Mouse (Mus musculus) forebrain, embryonic 13.5 days (tissue): ENCODE measurements around the gene 2310039H08Rik. TPM values are rescaled to one million over a fixed set of nuclear protein-coding genes. Genes with fewer than 3 reads are reported as not detected.
"Not testable (repeated sequence)": the region's sequence is repeated elsewhere in the genome, so short reads cannot be mapped to it uniquely, and the experiment has no call there.

ENCODE experiments used
- ATAC-seq: fragments of 200-750 bp; cut with Nextera tagmentation; 2 replicates; pipeline ENCODE4 v1.8.0; 2017
- H3K27ac ChIP-seq: fragments of 300-500 bp; sonication (generic); 2 replicates; pipeline ENCODE4 v1.5.1; 2015; ENCODE audit warnings: inconsistent platforms, mild to moderate bottlenecking, moderate library complexity
- H3K27me3 ChIP-seq: fragments of 300-500 bp; sonication (generic); 2 replicates; pipeline ENCODE4 v1.6.1; 2015; ENCODE audit warnings: mild to moderate bottlenecking, inconsistent platforms
- H3K36me3 ChIP-seq: fragments of 300-500 bp; sonication (generic); 2 replicates; pipeline ENCODE4 v1.6.1; 2015; ENCODE audit warnings: mild to moderate bottlenecking, inconsistent platforms; ENCODE audit not compliant: poor library complexity, severe bottlenecking
- H3K4me1 ChIP-seq: fragments of 300-500 bp; sonication (generic); 2 replicates; pipeline ENCODE4 v1.6.1; 2015; ENCODE audit warnings: inconsistent platforms
- H3K4me2 ChIP-seq: fragments of 300-500 bp; sonication (generic); 2 replicates; pipeline ENCODE4 v1.6.1; 2015; ENCODE audit warnings: inconsistent platforms, mild to moderate bottlenecking, moderate library complexity
- H3K4me3 ChIP-seq: fragments of 300-500 bp; sonication (generic); 2 replicates; pipeline ENCODE4 v1.5.1; 2015; ENCODE audit warnings: mild to moderate bottlenecking, inconsistent platforms
- H3K9ac ChIP-seq: fragments of 300-500 bp; sonication (generic); 2 replicates; pipeline ENCODE4 v1.6.1; 2015; ENCODE audit warnings: mild to moderate bottlenecking, inconsistent platforms
- H3K9me3 ChIP-seq: fragments of 300-500 bp; sonication (generic); replicated peaks from 2 replicates; pipeline ENCODE4 v1.6.1; 2016; ENCODE audit warnings: inconsistent platforms
- WGBS: fragments of 180-500 bp; shearing (Covaris S2); methylation state at CpG from one replicate; pipeline ENCODE4 v1.1.7; 2015; 5-methylcytosine and 5-hydroxymethylcytosine counted together
- polyA plus RNA-seq: library from polyadenylated mRNA; unstranded; fragments of >200 nt; fragmentation: Nextera tagmentation; extraction: Ambion mirVana; gene quantifications from 2 replicates; pipeline ENCODE4 v1.2.1, GENCODE M21; 2015

Gene 2310039H08Rik
- polyA plus RNA-seq, 1 experiment from 2014 or later, result 69.0 TPM

DNA sequence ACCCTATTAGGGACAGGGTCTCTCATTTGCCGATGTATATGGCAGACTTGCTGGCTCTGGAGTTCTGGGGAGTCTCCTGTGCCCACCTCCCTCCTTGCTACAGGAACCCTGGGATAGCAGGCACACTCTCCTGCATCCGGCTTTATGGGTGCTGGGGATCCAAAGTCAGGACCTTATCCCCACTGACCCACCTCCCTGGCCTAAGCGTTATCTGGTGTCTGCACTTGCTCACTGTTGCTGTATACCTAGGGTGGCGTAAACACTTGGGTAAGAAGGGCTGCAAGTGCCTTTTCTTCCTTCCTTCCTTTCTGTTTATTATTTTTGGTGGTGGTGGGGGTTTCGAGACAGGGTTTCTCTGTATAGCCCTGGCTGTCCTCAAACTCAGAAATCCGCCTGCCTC lies 31.1 kb upstream of the 2310039H08Rik start:
- Histone ChIP-seq H3K27ac (no peak overlapping the region), H3K4me3 (no peak overlapping the region), H3K9ac (no peak overlapping the region), H3K4me2 (no peak overlapping the region), H3K27me3 (no peaks in the 10 kb centered on the region), H3K4me1 (no peaks in the 10 kb centered on the region), H3K9me3 (no peaks in the 10 kb centered on the region), H3K36me3 (peaks cover 58% of the 10 kb centered on the region)
- 89% methylated on average over 6 of the region's 6 CpGs for WGBS
- no peak for ATAC-seq

DNA sequence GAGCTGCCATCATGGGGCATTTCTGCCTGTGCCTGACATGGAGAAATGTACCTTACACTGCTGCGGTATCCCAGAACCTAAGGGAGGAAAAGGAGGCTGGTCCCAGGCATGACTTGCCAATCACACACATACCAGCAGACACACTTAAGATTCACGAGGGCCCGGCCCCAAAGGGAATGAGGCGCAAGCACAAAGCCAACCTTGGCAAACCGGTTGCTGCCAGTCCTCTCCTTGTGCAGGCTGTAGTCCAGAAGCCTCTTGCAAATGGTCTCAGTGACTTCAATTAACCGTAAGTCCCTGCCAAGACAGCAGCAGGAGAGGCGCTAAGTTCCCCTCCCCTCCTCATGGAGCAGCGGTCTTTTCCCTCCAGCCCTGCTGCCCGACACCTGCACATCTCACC lies 29.4 kb upstream of the 2310039H08Rik start:
- Histone ChIP-seq H3K9ac (no peak overlapping the region), H3K4me3 (no peak overlapping the region), H3K27ac (no peak overlapping the region), H3K4me1 (no peaks in the 10 kb centered on the region), H3K36me3 (peaks cover 61% of the 10 kb centered on the region), H3K9me3 (no peaks in the 10 kb centered on the region), H3K4me2 (no peak overlapping the region), H3K27me3 (no peaks in the 10 kb centered on the region)
- no peak for ATAC-seq
- WGBS, result 90% methylated on average over 9 of the region's 9 CpGs

DNA sequence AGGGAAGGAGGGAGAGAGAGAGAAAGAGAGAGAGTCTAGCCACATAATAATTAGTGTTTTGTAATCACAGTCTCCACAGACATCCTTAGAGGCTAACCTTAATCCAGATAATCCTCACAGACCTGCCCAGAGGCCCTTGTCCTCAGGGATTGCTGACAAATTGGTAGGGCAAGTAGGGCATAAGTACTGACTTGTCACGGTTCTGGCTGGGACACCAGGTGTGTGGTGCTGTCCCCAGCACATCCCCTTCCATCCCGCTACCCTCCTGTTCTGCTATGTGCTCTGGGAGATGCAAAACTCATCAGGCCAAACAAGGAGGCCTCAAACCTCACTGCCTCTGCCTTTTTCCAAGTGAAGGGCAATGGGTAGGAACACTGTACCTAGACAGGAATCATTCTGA lies 26.9 kb upstream of the 2310039H08Rik start:
- Histone ChIP-seq H3K36me3 (peaks cover 56% of the 10 kb centered on the region), H3K9ac (no peak overlapping the region), H3K4me2 (no peak overlapping the region), H3K4me3 (no peak overlapping the region), H3K27me3 (no peaks in the 10 kb centered on the region), H3K4me1 (peaks cover 4% of the 10 kb centered on the region), H3K9me3 (no peaks in the 10 kb centered on the region), H3K27ac (no peak overlapping the region)
- WGBS, result 86% methylated on average over 2 of the region's 2 CpGs
- ATAC-seq, result no peak

DNA sequence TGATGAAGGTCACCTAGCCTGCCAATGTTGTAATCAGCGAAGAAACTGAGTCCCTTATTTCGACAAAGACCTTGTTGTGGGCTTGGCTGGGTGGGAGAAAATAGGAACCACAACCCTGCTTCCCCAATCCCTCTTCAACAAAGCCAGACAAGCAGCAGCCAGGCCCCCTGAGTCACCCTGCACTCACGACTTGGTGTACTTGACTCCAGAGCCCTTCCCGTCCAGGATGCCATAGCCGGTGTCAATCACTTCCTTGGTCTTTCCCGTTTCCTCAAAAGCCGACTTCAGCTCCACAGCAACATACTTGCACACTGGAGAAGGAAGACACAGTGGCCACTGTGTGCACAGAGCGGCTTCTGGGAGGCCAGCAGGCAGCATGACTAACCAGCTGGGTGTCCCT lies 25.2 kb upstream of the 2310039H08Rik start:
- ATAC-seq, result no peak

DNA sequence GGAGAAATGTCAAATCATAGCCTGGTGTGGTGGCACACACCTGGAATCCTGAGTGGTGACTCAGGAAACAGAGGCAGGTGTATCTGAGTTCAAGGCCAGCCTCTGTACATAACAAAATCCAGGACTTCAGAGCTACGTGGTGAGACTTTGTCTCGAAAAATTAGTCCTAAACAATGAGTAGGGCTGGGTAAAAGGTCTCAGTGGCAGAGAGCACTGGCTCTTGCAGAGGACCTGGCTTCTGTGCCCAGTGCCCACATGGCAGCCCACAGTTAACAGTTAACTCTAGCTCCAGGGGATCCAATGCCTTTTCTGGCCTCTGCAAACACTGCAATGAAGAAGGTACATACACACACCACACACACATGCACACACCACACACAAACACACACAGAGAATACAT lies 24.6 kb upstream of the 2310039H08Rik start:
- Histone ChIP-seq H3K36me3 (peaks cover 41% of the 10 kb centered on the region), H3K9ac (no peak overlapping the region), H3K4me3 (no peak overlapping the region), H3K27ac (no peak overlapping the region), H3K4me1 (peaks cover 20% of the 10 kb centered on the region), H3K27me3 (no peaks in the 10 kb centered on the region), H3K9me3 (no peaks in the 10 kb centered on the region), H3K4me2 (no peak overlapping the region)
- no peak for ATAC-seq
- 98% methylated on average over 2 of the region's 2 CpGs for WGBS

More for the DNA sequence above, 25.2 kb upstream of the 2310039H08Rik start:
- peaks cover 15% of the 10 kb centered on the region for H3K4me1 ChIP-seq
- no peaks in the 10 kb centered on the region for H3K9me3 ChIP-seq
- no peaks in the 10 kb centered on the region for H3K27me3 ChIP-seq
- H3K4me2 ChIP-seq, result no peak overlapping the region
- 90% methylated on average over 8 of the region's 8 CpGs for WGBS
- peaks cover 46% of the 10 kb centered on the region for H3K36me3 ChIP-seq
- no peak overlapping the region for H3K9ac ChIP-seq
- no peak overlapping the region for H3K4me3 ChIP-seq
- H3K27ac ChIP-seq, result no peak overlapping the region

DNA sequence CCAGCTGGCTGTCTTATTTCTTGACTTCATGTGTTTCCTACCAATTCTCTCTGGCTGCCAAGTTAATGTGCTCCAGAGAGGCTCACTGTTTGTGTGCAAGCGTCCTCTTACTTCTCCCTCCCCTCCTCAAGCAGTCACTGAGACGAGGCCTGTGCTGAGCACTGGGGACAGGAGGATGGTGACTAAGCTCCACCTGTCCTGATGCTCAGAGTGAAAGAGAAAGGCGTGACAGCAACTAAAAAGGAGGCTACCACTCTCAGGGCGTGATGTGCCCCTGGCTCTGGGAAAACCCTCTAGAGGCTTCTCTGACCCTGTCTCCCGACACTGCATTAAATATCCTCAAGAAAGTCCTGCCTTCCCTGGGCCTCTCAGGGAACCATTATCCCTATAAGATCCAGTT lies 23.2 kb upstream of the 2310039H08Rik start:
- H3K4me3 ChIP-seq, result no peak overlapping the region
- H3K27me3 ChIP-seq, result no peaks in the 10 kb centered on the region
- ATAC-seq, result no peak
- H3K9ac ChIP-seq, result no peak overlapping the region
- peaks cover 20% of the 10 kb centered on the region for H3K4me1 ChIP-seq
- no peak overlapping the region for H3K27ac ChIP-seq
- 95% methylated on average over 5 of the region's 5 CpGs for WGBS
- no peaks in the 10 kb centered on the region for H3K9me3 ChIP-seq
- no peak overlapping the region for H3K4me2 ChIP-seq
- peaks cover 27% of the 10 kb centered on the region for H3K36me3 ChIP-seq

DNA sequence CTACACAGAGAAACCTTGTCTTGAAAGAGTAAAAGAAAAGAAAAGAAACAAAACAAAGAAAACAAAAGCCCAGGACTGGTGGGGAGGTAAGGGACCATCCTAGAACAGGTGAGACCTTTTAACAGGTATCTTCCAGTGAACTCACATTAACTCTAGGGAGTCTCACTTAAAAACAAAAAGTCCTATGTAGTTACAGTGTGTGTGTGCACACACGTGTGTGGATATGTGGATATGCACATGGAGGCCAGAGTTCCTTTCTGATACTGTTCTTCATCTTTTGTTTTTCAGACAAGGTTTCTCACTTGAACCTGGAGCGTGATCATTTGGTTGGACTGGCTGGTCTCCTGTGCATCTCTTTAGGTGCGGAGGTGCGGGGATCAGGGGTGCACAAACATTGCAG lies 21.9 kb upstream of the 2310039H08Rik start:
- ATAC-seq, result no peak
- Histone ChIP-seq H3K27me3 (no peaks in the 10 kb centered on the region), H3K27ac (no peak overlapping the region), H3K4me3 (peak overlapping the region; percentile 72), H3K4me2 (peak overlapping the region; percentile 85), H3K9me3 (no peaks in the 10 kb centered on the region), H3K36me3 (peaks cover 23% of the 10 kb centered on the region), H3K4me1 (peaks cover 20% of the 10 kb centered on the region), H3K9ac (peak overlapping the region; percentile 77)
- WGBS, result 98% methylated on average over 4 of the region's 4 CpGs

DNA sequence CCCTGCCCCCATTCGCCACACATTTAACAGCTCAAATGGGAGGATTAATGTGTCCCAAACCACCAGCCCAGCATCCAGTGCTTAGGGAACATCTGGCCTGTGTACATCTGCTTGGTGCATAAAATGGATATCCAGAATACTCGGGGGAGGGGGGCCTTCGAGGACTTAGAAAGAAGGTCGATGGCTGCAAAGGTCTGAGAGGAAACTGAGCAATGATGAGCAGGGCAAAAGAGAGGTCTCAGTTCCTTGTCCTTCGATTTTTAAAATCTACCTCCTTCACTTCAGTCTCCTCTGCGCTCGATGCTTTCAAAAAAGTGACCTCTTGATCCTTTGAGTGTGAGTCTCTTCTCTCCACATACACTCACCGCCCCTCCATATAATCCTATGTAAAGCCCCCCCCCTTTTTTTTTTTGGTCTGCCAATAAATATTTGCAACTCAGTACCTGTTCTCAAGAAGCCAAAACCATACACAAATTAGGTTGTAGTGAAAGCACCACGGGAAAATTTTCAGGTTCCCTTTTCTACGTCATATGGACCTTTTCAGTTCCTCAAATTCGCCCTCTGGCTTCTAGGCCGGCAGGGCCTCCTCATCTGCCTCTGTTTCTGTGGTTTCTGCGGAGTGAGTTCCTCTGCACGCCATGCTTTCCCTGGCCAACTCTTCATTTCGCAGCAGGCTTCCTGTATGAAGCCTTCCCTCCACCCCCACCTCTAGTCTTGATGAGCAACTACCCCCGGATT lies 21.2 kb upstream of the 2310039H08Rik start:
- Histone ChIP-seq H3K9ac (peak overlapping the region; percentile 77), H3K4me3 (peak overlapping the region; percentile 72), H3K4me1 (peaks cover 20% of the 10 kb centered on the region), H3K27ac (peak overlapping the region; percentile 84), H3K36me3 (peaks cover 18% of the 10 kb centered on the region), H3K4me2 (peak overlapping the region; percentile 85), H3K27me3 (no peaks in the 10 kb centered on the region), H3K9me3 (no peaks in the 10 kb centered on the region)
- ATAC-seq, result no peak
- 27% methylated on average over 16 of the region's 16 CpGs for WGBS

DNA sequence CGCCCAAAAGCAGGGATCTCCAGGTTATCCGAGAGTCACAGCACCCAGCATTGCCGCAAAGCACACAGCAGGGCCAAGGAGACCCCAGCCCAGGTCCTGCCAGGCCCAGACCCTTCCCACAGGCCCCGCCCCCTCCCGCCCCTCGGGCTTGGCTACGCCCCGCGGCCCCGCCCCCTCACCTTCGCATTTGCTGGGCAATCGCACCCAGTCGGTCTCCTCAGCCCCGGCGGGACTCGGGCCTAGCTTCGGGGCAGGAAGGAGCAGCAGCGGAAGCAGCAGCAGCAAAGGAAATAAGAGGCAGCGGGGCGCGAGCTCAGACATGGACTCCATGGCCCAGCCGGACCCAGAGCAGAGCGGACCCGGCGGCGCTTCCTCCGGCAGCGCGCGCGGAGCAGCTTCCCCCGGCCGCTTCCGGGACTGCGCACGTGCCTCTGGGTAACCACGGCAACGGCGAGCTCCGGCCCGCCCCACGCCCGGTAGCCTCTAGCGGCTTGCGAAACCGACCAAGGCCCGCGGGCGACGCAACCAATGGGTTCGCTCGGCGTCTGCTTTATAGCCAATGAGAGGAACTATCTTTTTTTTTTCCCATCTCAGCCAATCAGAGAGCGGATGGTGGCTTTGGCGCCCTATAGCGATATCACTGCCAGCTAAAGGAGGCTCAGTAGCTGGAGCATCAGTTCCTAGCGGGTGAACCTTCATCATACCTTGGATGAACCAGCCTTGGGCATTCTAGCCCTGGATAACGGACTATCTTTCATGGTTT lies 20.5 kb upstream of the 2310039H08Rik start, which contains the start of gene Cnpy3:
Gene Cnpy3 (minus strand): TSS at position 421 of the 763 bp plus-strand sequence.
- Histone ChIP-seq H3K4me1 (peaks cover 20% of the 10 kb centered on the region), H3K4me3 (peak within 1 kb of the TSS; percentile 72), H3K9ac (peak within 1 kb of the TSS; percentile 77), H3K4me2 (peak within 1 kb of the TSS; percentile 85), H3K9me3 (no peaks in the 10 kb centered on the region), H3K27ac (peak within 1 kb of the TSS; percentile 84), H3K27me3 (no peaks in the 10 kb centered on the region), H3K36me3 (peaks cover 10% of the 10 kb centered on the region; the same call in 1 of the 2 replicates)
- under 1% methylated on average over 58 of the region's 58 CpGs for WGBS
- ATAC-seq, result peak; percentile 100

DNA sequence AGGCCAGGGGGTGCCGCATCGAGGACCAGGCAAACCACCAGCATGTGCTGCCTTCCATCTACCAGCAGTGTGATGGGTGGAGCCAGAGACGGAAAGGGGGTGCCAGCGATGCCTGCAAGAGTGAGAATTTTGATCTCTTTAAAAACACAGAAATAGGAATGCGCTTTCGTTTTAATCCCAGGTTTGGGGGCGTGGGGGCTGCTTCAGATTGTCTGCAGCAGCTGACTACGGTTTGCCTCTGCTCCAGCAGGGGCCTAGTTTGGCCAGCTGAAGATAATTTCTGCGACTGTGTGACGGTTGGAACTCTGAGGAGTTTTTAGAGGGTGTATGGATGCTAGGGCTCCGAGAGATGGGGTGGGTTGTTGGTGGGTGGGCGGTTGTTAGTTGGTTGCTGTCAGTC lies 13.7 kb upstream of the 2310039H08Rik start:
- no peak overlapping the region for H3K4me2 ChIP-seq
- H3K9me3 ChIP-seq, result no peaks in the 10 kb centered on the region
- no peaks in the 10 kb centered on the region for H3K27me3 ChIP-seq
- H3K27ac ChIP-seq, result no peak overlapping the region
- ATAC-seq, result no peak
- H3K9ac ChIP-seq, result no peak overlapping the region
- no peak overlapping the region for H3K4me3 ChIP-seq
- WGBS, result 87% methylated on average over 12 of the region's 12 CpGs
- no peaks in the 10 kb centered on the region for H3K4me1 ChIP-seq
- H3K36me3 ChIP-seq, result no peaks in the 10 kb centered on the region

DNA sequence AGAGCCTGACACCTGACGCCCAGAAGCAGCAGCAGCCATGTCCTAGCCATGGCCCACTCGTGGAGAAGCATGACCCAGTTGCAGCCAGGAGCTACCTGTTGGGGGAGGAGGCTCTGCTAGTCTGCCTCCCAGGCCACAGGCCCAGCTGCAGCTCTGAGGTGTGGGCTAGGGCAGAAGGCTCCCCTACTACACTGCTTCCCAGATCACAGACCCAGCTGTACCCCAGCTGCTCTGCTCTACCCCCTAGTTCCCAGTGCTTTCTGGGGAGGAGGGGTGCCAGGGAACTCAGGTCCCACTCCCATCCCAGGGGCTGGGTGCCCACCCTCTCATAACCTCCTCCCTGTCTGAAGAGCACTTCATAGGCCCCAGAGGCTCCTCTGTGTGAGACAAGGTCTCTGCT lies 8.9 kb upstream of the 2310039H08Rik start, which contains the start of gene Ptcra:
Gene Ptcra (minus strand): TSS at position 169 of the 400 bp plus-strand sequence.
- no peak for ATAC-seq
- Histone ChIP-seq H3K4me3 (no peak within 1 kb of the TSS), H3K9me3 (no peaks in the 10 kb centered on the region), H3K4me1 (no peaks in the 10 kb centered on the region), H3K27ac (no peak within 1 kb of the TSS), H3K36me3 (no peaks in the 10 kb centered on the region), H3K27me3 (no peaks in the 10 kb centered on the region), H3K4me2 (no peak within 1 kb of the TSS), H3K9ac (no peak within 1 kb of the TSS)
- 51% methylated on average over 2 of the region's 2 CpGs for WGBS

DNA sequence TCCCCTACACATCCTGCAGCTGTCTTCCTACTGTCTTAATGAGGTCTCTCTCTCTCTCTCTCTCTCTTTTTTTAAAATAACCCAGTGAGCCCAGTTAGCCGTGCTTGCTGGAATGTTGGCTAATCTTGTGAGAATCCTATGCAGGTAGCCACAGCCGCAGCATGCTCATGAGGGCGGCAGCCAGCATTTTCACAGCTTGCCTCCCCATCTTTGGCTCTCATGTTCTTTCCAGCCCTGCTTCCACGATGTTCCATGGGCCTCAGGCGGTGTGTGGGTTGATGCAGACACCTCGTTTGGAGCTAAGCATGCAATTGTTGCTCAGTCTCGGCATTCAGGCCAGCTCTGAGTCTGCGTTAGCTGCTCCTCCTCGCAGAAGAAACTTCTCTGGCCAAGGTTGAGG lies 7.5 kb upstream of the 2310039H08Rik start:
- H3K27me3 ChIP-seq, H3K9ac ChIP-seq, H3K27ac ChIP-seq, H3K4me2 ChIP-seq, H3K9me3 ChIP-seq, H3K4me1 ChIP-seq, H3K4me3 ChIP-seq, H3K36me3 ChIP-seq, ATAC-seq: not testable (repeated sequence)
- WGBS, result 60% methylated on average over 9 of the region's 9 CpGs
